ENCODE assay signal across 28 mouse cellular contexts in genomic region chr6:28519426-28519825, GRCm38 (mm10). TPM values are rescaled to one million over a fixed set of nuclear protein-coding genes. Genes with fewer than 3 reads are reported as not detected.
DNase-seq lines count a peak whose midpoint lies in the region; ATAC-seq lines count a peak whose summit lies in the region.
"Had no signal": no experiment of that assay in that cellular context is flagged by ENCODE, and none has a peak within 500 bp of the region (broad histone marks: within the 10 kb centered on the region; RNA-seq: fewer than 3 reads in every experiment).

No protein-coding gene starts in this region.

- H3K9me3 ChIP-seq in intestine, embryonic 14.5 days (ENCODE audit: control insufficient read depth, low read length): no peaks in the 10 kb centered on the region
- H3K9me3 ChIP-seq in intestine, embryonic 16.5 days (ENCODE audit: control insufficient read depth, low read length): no peaks in the 10 kb centered on the region
- no peaks in the 10 kb centered on the region for H3K9me3 ChIP-seq in forebrain, embryonic 13.5 days (replicated peaks)
- H3K9me3 ChIP-seq: embryonic facial prominence, embryonic 10.5 days; embryonic facial prominence, embryonic 13.5 days; forebrain, embryonic 12.5 days; heart, embryonic 12.5 days; heart, embryonic 15.5 days; hindbrain, embryonic 10.5 days; hindbrain, embryonic 13.5 days had no signal

- H3K27ac ChIP-seq in intestine, embryonic 14.5 days (ENCODE audit: low read depth): no peak overlapping the region
- H3K27ac ChIP-seq in intestine, embryonic 16.5 days (ENCODE audit: low read length): no peak overlapping the region
- H3K27ac ChIP-seq in forebrain, embryonic 13.5 days: no peak overlapping the region
- H3K27ac ChIP-seq: embryonic facial prominence, embryonic 10.5 days; embryonic facial prominence, embryonic 13.5 days; forebrain, embryonic 12.5 days; heart, embryonic 15.5 days; hindbrain, embryonic 10.5 days; hindbrain, embryonic 13.5 days had no signal

- peak; percentile 45 to 66 for DNase-seq in adrenal gland, adult (ENCODE audit: inconsistent age in 2 of 2, low spot score in 1 of 2)
- no peak for DNase-seq in adrenal gland, postnatal 4 days (ENCODE audit: low spot score in 2 of 2)
- DNase-seq in intestine, embryonic 14.5 days (ENCODE audit: low spot score): peak; percentile 34
- DNase-seq in large intestine, adult 2 months (ENCODE audit: low read depth, low spot score): peak; percentile 8
- DNase-seq: cerebellum, adult 11 months; cerebellum, adult 2 months; cerebellum, postnatal 10 days; cerebellum, postnatal 36 days; embryo, embryonic 11 days; gastrocnemius, postnatal 25 days; heart, adult 18-20 months; heart, postnatal 10 days; heart, postnatal 36 days; kidney, adult 2 months had no signal

- H3K36me3 ChIP-seq in intestine, embryonic 14.5 days (ENCODE audit: control insufficient read depth, insufficient read depth, low read length): peaks cover 77% of the 10 kb centered on the region
- H3K36me3 ChIP-seq in intestine, embryonic 16.5 days (ENCODE audit: control insufficient read depth, insufficient read depth, low read length): peaks cover 9% of the 10 kb centered on the region
- H3K36me3 ChIP-seq in forebrain, embryonic 13.5 days (ENCODE audit: poor library complexity, severe bottlenecking): peaks cover 25% of the 10 kb centered on the region

- 87% methylated on average over 8 of the region's 8 CpGs for WGBS in intestine, embryonic 14.5 days
- 81% methylated on average over 8 of the region's 8 CpGs for WGBS in intestine, embryonic 16.5 days
- 23% methylated on average over 8 of the region's 8 CpGs for WGBS in large intestine, adult 2 months
- WGBS in forebrain, embryonic 13.5 days: 96% methylated on average over 8 of the region's 8 CpGs

- no peak overlapping the region for H3K9ac ChIP-seq in intestine, embryonic 14.5 days (ENCODE audit: low read length)
- no peak overlapping the region for H3K9ac ChIP-seq in intestine, embryonic 16.5 days (ENCODE audit: low read depth, low read length)
- H3K9ac ChIP-seq in forebrain, embryonic 13.5 days: no peak overlapping the region
- H3K9ac ChIP-seq: embryonic facial prominence, embryonic 13.5 days; forebrain, embryonic 12.5 days; heart, embryonic 12.5 days; heart, embryonic 15.5 days; hindbrain, embryonic 13.5 days had no signal

- ATAC-seq in intestine, embryonic 14.5 days (replicated peaks; ENCODE audit: low FRiP score, low TSS enrichment, low read depth): no peak
- ATAC-seq in intestine, embryonic 16.5 days: no peak
- no peak for ATAC-seq in forebrain, embryonic 13.5 days
- ATAC-seq: activated CD4-positive, CD25-positive, alpha-beta regulatory T cell, adult 4 months; forebrain, embryonic 16.5 days; hindbrain, embryonic 16.5 days; intestine, postnatal 0 days had no signal

- H3K4me3 ChIP-seq in intestine, embryonic 14.5 days (ENCODE audit: low read depth, low read length): no peak overlapping the region
- no peak overlapping the region for H3K4me3 ChIP-seq in intestine, embryonic 16.5 days (ENCODE audit: low read length)
- no peak overlapping the region for H3K4me3 ChIP-seq in forebrain, embryonic 13.5 days
- H3K4me3 ChIP-seq: embryonic facial prominence, embryonic 10.5 days; embryonic facial prominence, embryonic 13.5 days; erythroblast, embryonic 14.5 days; forebrain, embryonic 12.5 days; heart, embryonic 12.5 days; heart, embryonic 15.5 days; hindbrain, embryonic 10.5 days; hindbrain, embryonic 13.5 days had no signal

- no peak overlapping the region for H3K4me2 ChIP-seq in intestine, embryonic 14.5 days (ENCODE audit: low read length)
- H3K4me2 ChIP-seq in intestine, embryonic 16.5 days (ENCODE audit: low read depth, low read length): no peak overlapping the region
- no peak overlapping the region for H3K4me2 ChIP-seq in forebrain, embryonic 13.5 days
- H3K4me2 ChIP-seq: embryonic facial prominence, embryonic 13.5 days; forebrain, embryonic 12.5 days; heart, embryonic 12.5 days; heart, embryonic 15.5 days; hindbrain, embryonic 13.5 days had no signal

- no peaks in the 10 kb centered on the region for H3K27me3 ChIP-seq in intestine, embryonic 14.5 days (replicated peaks; ENCODE audit: control insufficient read depth, insufficient read depth, low read length)
- no peaks in the 10 kb centered on the region for H3K27me3 ChIP-seq in intestine, embryonic 16.5 days (replicated peaks; ENCODE audit: control insufficient read depth, insufficient read depth, low read length)
- H3K27me3 ChIP-seq in forebrain, embryonic 13.5 days: no peaks in the 10 kb centered on the region
- H3K27me3 ChIP-seq: embryonic facial prominence, embryonic 13.5 days; forebrain, embryonic 12.5 days; heart, embryonic 12.5 days; heart, embryonic 15.5 days; hindbrain, embryonic 13.5 days had no signal

- H3K4me1 ChIP-seq in intestine, embryonic 14.5 days (replicated peaks; ENCODE audit: control insufficient read depth, insufficient read depth, low read length): no peaks in the 10 kb centered on the region
- H3K4me1 ChIP-seq in intestine, embryonic 16.5 days (ENCODE audit: control insufficient read depth, insufficient read depth, low read length): no peaks in the 10 kb centered on the region
- H3K4me1 ChIP-seq in forebrain, embryonic 13.5 days: 0 out of 2 replicates have a peak, but pooled peaks cover 3% of the 10 kb centered on the region
- H3K4me1 ChIP-seq: embryonic facial prominence, embryonic 10.5 days; embryonic facial prominence, embryonic 13.5 days; heart, embryonic 15.5 days; hindbrain, embryonic 10.5 days; hindbrain, embryonic 13.5 days had no signal

RNA-seq across cellular contexts. Expression of gene Snd1, which starts 44.5 kb away (rescaled TPM):
- 100 to 1,000 TPM; 148 to 163 TPM for total RNA-seq in adrenal gland, postnatal 4 days (2021)
- polyA plus RNA-seq in intestine, embryonic 14.5 days (2014; fragmentation: Nextera tagmentation; extraction: Ambion mirVana): 123 and 139 TPM in 2 replicates
- 125 and 127 TPM in 2 replicates for polyA plus RNA-seq in intestine, embryonic 16.5 days (2015; fragmentation: Nextera tagmentation; extraction: Ambion mirVana)
- polyA plus RNA-seq in large intestine, adult 2 months (2012; rRNA removed): 89.7 and 90.4 TPM in 2 replicates
- 80.1 and 83.5 TPM in 2 replicates for polyA plus RNA-seq in forebrain, embryonic 13.5 days (2015; fragmentation: Nextera tagmentation; extraction: Ambion mirVana)

Comparison
In these comparisons a context has a peak if more than half of its experiments do, and no peak if none do; other contexts are left out.
1. DNase-seq: peak in adrenal gland, adult (2 of 2), intestine, embryonic 14.5 days (single experiment) and large intestine, adult 2 months (single experiment); none in adrenal gland, postnatal 4 days (0 of 2).